Mouse (Mus musculus): ENCODE measurements around the gene Bnip3. TPM values are rescaled to one million over a fixed set of nuclear protein-coding genes. Genes with fewer than 3 reads are reported as not detected.

The Bnip3 gene
- total RNA-seq, 4 experiments from 2014 or later = 229 to 488 (median 281) TPM

- peak; percentile 94 for DNase-seq (ENCODE audit: low spot score)
Measured at GRCm38 (mm10) chr7:138845544-138846391, 63.6 kb downstream of the Bnip3 start, which contains the start of the genes Ppp2r2d and Mapk1ip1. TSS of gene Ppp2r2d (plus strand) at chr7:138846079. TSS of gene Mapk1ip1 (minus strand) at chr7:138846273.

DNA sequence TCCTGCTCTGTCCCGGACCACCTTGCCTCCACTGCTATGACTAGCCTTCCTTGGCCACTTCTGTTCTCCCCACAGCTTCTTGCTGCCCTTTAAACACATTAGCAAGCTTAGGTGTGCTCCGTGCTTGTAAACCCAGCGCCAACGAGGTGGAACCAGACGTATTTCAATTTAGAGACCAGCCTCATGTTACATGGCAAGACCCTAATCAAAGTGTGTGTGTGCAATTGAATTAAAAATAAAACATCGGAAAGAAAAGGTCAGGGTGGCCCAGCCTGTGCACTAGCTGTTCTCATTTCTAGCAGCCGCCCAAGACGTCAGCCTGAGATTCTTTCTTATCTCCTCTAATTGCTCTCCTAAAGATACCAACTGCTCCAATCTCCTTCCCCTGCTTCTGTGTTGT, 64.2 kb downstream of the Bnip3 start:
- DNase-seq (ENCODE audit: low spot score) = no peak

GRCm38 (mm10) chr7:138843421-138843820, 65.9 kb downstream of the Bnip3 start:
- no peak for DNase-seq (ENCODE audit: low spot score)

DNA sequence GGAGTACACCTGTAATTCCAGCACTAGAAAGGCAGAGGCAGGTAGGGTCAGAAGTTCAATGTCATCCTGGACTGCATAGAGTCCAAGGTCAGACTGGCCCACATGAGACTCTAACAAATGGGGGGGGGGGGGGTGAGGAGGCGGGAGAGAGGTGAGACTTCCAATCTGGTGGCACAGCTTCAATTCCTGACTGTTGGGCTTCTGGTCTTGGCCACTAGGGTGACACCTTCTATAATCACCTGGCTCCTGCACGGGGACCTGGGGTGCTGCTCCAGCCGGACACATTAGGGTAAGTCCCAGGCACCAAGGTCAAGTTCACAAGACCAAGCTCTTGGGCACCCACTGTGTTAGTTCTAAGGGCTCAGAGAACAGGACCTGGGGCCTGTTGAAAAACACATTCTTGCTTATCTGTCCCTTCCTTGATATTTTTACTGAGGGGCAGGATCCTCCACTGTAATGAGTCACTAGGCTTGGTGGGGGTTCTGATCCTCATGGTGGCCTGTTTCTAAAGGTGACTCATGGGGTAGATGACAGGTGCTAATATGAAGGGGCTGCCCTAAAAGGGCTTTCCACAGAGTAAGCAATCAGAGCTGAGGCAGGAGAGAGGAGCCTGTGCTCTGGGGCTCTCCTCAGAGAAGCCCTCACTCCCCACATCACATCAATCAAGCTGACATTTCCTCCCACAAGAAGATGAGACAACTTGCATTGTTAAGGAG, 67.7 kb downstream of the Bnip3 start:
- DNase-seq (ENCODE audit: low spot score) = no peak

Other genes starting within 250 kb of the Bnip3 start
- 10 to 100 TPM; 35.5 to 40.4 (median 37.9) TPM for gene Ppp2r2d, start 63.4 kb downstream of the Bnip3 start, total RNA-seq (2022)
- gene Mapk1ip1, start 63.2 kb downstream of the Bnip3 start, total RNA-seq (2022) = 10 to 100 TPM; 16.6 to 26.6 (median 20.8) TPM
- under 1 TPM; 0.14 to 0.47 (median 0.22) TPM for gene Jakmip3, start 31.2 kb upstream of the Bnip3 start, total RNA-seq (2022)
- 1 to 10 TPM; 4.1 to 6.3 (median 4.9) TPM for gene Dpysl4, start 176.5 kb upstream of the Bnip3 start, total RNA-seq (2022)

All from heart, adult 8-10 months (tissue).